Mouse (Mus musculus) adrenal gland, postnatal 10 days (tissue): ENCODE measurements around the gene Ccdc47. TPM values are rescaled to one million over a fixed set of nuclear protein-coding genes. Genes with fewer than 3 reads are reported as not detected.
A peak's percentile ranks its signal among the peaks of the same experiment; 100 is the strongest.

Experiments used
- DNase-seq: peaks from one replicate; pipeline ENCODE4 v3.0.0; 2021; ENCODE audit warnings: mixed read lengths
- total RNA-seq, 2 experiments: library from RNA; stranded (reverse); gene quantifications; 2 replicates each; pipeline ENCODE4 v1.2.3; 2021

Gene Ccdc47
- total RNA-seq, 2 experiments from 2014 or later, result 75.9 to 86.3 TPM

- DNase-seq, result no peak
These were observed 17.9 kb downstream of the Ccdc47 start for GRCm38 (mm10) chr11:106198277-106198676.

- no peak for DNase-seq
These were observed 20.8 kb downstream of the Ccdc47 start for GRCm38 (mm10) chr11:106195341-106195740.

- no peak for DNase-seq
These were observed 21.3 kb downstream of the Ccdc47 start for GRCm38 (mm10) chr11:106194891-106195290.

DNA sequence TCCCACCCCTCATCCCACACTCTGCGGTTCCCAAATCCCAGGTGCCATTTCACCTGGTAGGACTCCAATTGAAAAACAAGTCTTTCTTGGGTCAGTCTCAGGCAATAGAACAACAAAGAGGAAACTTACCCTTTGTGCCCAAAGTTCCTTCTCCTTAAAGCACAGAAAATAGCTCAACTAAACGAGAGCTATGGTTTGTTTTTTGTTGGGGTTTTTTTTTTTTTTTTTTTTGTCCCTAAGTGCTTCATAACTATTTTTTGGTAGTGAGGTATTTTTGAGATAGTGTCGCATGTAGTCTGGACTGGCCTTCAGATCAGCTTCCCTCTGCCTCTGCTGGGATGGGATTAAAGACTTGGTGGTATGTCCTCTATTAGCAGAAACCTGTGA is 22.0 kb downstream of the Ccdc47 start:
- DNase-seq, result no peak

DNA sequence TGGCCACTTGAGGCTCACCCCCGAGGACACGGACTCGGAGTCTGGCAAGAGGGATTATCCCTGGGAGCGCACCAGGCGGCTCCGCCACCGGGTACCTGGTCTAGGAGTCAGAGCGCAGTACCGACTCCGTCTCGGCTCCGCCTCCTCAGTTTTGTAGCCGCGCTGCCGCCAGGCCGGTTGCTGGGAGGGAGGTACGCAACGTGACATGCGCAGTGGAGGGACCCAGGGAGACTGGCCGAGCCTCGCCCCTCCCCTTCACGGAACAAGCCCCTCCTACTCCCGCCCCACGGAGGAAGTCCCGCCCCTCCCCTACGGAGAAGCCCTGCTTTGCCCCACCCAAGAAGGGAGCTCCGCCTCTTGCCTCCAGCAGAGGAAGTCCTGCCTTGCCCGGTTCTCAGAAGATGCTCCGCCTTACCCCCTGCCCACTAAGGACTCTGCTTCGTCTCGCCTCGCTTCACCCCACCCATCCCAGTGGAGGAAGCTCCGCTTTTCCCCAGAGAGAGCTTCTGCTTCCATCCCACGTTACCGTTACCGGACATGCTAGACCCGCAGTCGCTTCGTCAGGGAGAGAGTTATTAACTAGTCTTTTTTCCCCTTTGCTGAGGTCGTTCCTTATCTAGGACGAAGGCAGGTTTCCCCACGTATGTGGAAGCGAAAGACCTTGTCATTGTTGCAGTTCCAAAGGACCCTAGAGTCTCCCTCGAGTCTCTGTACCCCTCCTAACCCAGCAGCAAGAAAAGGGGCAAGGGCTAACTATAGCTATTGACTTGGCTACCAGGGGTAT is 22.6 kb downstream of the Ccdc47 start:
- DNase-seq, result peak; percentile 99

GRCm38 (mm10) chr11:106192657-106193370 is 23.3 kb downstream of the Ccdc47 start:
- DNase-seq, result no peak

DNA sequence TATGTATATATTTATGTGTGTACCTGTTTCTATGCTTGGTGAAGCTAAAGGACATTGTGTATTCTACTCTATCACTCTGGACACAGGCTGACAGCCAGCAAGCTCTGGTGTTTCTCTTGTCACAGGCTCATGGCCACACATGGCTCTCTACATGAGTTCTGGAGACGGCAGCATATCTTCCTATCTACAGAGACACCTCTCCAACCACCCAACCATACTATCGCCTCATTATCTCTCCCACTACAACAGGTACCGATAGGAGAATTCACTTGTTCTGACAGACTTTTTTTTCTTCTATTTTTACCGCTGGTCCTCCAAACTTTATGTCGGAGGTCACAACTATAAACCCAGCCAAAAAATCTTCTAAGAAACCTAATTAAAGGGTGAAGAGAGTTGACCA is 23.9 kb downstream of the Ccdc47 start:
- DNase-seq, result no peak

DNA sequence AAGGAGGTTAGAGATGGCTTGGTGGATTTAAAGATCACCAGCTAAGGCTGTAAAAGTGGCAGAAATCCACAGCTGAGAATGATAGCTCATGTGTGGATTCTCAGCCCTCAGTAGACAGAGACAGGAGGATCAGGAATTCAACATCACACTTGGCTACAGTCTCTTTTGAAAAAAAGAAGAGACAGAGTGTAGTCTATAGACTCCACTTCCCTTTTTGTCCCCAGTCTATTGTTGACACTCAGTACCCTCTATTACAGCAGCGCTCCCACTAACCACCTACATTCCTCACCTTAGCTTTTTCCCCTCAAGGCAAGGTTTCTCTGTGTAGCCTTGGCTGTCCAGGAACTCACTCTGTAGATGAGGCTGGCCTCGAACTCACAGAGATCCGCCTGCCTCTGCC is 24.4 kb downstream of the Ccdc47 start:
- no peak for DNase-seq

- no peak for DNase-seq
These were observed 28.8 kb downstream of the Ccdc47 start for GRCm38 (mm10) chr11:106187326-106187725.

DNA sequence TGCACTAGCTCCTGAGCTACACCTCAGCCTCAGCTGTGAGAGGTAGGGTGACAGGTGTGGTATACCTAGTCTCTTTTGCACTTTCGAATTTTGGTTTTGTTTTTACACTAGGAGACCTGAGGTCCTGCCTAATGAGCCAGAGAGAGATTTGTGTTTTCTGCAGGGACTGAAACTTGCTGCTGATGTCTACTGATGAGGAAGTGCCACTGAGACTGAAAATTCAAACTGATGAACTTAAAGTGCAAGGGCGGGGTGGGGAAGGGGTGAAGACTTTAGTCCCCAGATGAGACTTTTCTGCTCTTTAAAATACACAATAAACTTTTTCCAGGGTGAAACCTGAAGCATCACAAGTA is 35.7 kb downstream of the Ccdc47 start:
- no peak for DNase-seq

DNA sequence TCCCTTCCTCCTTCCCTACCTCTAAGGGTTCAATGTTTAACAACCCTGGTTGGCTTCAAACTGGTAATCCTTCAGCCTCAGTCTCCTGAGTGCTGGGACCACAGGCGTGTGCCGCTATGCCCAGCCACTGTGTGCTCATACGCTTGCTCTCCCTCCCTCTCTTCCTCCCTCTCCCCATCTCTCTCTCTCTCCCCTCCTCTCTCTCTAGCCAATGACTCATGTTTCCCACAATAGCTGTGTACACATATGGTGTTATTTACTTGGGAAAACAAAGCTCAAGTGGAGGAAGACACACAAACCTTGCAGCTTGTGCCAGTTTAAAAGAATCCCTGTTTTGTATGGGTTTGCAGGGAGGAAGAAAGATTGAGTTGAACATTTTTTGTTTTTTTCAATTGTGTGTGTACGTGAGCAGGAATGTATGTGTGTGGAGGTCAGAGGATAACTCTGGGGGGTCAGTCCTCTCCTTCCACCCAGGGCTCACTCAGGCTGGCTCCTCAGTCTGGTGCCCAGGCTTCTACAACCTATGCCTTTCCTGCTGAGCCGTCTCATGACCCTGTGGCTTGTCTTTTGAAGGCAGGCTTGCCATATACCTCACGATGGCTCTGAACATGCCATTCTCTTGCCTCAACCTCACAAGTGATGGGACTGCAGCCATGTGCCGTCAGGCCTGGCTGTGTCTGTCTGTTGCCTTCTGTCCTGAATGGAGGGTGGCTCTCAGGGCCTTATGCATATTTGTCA is 36.3 kb downstream of the Ccdc47 start:
- DNase-seq, result no peak

GRCm38 (mm10) chr11:106178036-106178782 is 37.9 kb downstream of the Ccdc47 start:
- DNase-seq, result no peak

DNA sequence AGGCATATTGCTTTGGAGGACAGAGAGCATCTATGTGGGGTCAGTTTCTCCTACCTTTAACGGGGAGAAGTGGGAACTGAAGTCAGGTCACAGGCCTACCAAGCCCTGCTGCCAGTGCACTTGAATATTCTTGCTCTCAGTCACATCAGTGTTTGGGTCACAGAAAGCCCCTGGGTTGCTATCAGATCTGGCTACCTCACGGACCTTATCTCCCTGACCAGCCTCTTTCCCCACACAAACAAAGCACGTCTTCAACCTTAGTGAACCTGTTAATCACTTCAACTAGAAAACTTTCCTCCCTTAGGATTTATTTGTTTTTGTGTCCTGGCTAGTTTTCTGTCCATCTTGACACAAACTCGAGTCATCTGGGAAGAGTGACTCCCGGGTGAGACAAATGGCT is 39.8 kb downstream of the Ccdc47 start:
- no peak for DNase-seq

DNA sequence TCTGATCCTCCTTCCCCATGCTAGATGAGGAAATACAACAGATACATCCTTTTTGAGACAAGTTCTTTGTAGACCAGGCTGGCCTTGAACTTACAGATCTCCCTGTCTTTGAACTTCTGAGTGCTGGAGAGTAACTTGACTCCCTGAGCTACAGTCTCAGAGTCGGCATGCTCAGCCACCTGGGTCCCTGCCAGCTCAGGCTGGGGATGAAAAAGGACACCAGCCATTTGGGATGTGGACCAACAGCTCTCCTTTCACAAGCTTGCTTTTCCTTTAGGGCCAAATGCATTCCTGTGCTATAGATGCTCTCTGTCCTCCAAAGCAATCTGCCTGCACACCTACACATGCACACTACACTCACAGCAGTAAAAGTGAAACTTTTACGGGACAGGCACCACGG is 41.1 kb downstream of the Ccdc47 start:
- DNase-seq, result peak; percentile 65

DNA sequence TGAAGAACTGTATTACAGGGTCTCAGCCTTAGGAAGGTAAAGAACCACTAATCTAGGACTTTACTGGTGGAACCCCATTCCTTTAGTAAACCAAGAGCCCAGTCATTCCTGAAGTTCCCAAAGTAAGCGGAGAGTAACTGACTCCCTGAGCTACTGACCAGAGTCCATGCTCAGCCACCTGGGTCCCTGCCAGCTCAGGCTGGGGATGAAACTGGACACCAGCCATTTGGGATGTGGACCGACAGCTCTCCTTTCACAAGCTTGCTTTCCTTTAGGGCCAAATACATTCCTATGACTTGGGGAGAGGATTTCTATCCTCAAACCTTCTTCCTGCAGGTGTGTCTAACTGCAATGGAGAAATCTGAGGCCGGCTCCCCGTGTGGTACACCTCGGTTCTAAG is 41.8 kb downstream of the Ccdc47 start:
- peak; percentile 64 for DNase-seq

GRCm38 (mm10) chr11:106173228-106173627 is 42.9 kb downstream of the Ccdc47 start:
- DNase-seq, result no peak

DNA sequence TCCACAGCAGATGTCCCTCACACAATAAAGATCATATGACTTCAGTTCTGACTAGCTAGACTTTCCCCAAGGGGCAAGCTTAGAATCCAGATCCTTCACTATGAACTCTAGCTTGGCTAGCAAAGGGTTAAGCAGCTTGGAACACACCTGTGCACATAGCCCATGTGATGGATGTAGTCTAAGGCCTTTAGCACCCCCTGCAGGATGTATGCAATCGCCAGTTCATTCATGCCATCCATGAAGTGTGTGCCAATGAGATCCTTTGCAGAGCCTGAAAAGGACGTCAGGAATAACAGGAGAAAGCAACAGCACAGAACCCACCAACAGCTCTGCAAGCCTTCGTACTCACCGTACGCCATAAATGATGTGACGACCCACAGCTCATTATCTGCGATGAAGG is 45.3 kb downstream of the Ccdc47 start:
- DNase-seq, result no peak

DNA sequence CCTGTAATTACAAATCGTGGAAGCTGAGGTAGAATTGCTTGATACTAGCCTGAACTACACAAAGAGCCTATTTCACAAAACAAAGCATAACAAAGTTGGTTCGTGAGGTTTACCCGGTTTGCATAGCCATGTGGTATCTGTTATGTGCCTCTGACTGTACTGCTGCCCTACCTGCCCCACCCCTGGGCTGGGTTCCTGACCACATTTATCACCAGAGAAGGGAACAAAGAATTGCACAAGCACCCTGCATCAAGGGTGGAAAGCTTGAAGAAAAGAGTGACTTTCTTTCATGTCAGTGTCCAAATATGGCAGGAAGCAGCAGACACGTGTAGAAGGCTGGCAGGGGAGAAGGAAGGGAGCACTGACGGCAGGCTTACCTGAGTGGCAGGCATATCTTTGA is 48.7 kb downstream of the Ccdc47 start:
- DNase-seq, result no peak

- no peak for DNase-seq
These were observed 51.5 kb downstream of the Ccdc47 start for GRCm38 (mm10) chr11:106164601-106165180.

DNA sequence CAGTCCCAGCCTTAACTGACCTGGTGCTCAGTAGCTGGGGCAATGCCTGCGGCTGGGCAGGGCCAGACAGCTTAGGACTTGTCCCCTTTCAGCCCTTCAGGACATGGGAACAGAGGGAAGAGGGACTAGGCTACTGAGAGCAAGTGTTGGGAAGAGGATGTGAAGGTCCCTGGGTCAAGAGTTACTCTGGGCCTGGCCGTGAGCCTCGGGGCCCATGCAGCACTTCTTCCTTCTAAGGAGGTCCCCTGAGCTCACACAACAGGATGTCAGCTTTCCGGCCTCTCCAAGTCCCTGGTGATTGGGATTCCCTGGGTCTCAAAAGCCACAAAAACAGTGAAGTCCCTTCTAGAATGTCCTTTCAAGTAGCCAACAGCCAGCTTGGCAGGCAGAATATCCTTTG is 52.6 kb downstream of the Ccdc47 start:
- DNase-seq, result no peak

DNA sequence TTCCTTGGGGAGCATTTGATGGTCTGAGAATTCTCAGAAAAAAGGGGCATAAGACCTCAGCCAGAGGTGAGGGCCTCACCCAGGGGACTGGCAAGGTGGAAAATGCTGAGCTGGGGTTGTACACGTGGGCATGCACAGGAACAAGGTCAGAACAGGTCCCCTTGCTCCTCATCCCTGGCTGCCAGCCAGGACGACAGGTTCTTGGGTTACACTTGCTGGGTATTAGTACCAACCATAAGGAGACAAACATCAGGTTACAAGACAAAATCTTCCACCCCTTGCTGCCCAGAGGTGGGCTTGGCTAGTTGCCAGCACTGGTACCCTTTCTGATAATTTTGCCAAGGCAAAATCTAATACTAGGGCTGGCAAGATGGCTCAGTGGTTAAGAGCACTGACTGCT is 53.9 kb downstream of the Ccdc47 start:
- DNase-seq, result no peak
